Mouse (Mus musculus): ENCODE results near the gene Igflr1. TPM values are rescaled to one million over a fixed set of nuclear protein-coding genes. Genes with fewer than 3 reads are reported as not detected.

Gene Igflr1
- polyA plus RNA-seq, 1 experiment, result 0.56 TPM

DNA sequence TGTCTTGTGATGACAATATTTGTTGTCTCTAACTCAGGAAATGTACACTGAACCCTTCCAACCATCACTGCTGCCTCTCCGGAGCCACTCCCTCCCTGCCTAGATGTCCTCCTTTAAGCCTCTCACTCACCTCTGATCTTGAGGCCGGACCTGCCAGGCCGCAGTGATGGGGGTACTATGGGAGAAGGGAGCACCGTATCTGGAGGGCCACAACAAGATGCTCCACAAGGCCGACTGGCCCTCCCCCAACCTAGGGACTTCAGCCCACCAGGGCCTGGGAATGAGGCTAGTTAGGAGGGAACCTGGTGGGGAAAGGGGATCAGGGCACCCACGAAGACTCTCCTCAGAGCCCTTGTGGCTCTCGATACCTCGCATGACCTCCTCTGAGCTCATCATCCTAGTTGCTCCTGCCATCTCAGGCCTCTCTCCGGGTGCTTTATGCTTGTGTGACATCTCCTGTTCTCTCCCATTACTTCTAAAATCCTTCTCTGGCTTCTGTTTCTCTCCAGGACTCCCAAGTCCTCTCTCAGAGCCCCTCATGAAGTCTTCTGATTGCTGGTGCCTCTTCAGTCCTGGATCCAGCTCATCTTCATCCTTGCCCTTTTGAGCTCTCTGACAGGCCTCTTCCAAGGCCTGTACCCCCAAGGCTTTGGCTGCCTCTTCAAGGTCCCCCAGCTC lies 25.8 kb downstream of the Igflr1 start:
- peaks cover 3% of the 10 kb centered on the region for H3K36me3 ChIP-seq (ENCODE audit: control insufficient read depth, insufficient read depth)
- H3K4me3 ChIP-seq (ENCODE audit: insufficient read depth, poor library complexity, severe bottlenecking), result no peak overlapping the region
- peaks cover 11% of the 10 kb centered on the region for H3K27me3 ChIP-seq (ENCODE audit: control insufficient read depth, insufficient read depth, insufficient read length)
- no peak overlapping the region for H3ac ChIP-seq (ENCODE audit: control insufficient read depth, insufficient read length, low read depth)
- peaks cover 19% of the 10 kb centered on the region for H3K79me3 ChIP-seq (ENCODE audit: low read depth)
- TF ChIP-seq MYOG (IDR thresholded peaks at IDR 0.05; ENCODE audit: control insufficient read depth, extremely low read depth, insufficient read length) (no peak), CTCF (IDR thresholded peaks at IDR 0.05; ENCODE audit: control insufficient read depth, insufficient read depth, insufficient read length) (no peak), CEBPB (IDR thresholded peaks at IDR 0.05; ENCODE audit: low read depth) (no peak), MAX (IDR thresholded peaks at IDR 0.05) (no peak), FOSL1 (IDR thresholded peaks at IDR 0.05; ENCODE audit: insufficient read depth, low read length, poor library complexity, severe bottlenecking) (no peak), USF1 (IDR thresholded peaks at IDR 0.05; ENCODE audit: low read depth) (no peak), MYOD1 (IDR thresholded peaks at IDR 0.05; ENCODE audit: control insufficient read depth, insufficient read length, low read depth) (no peak)
- peaks cover 24% of the 10 kb centered on the region for H3K79me2 ChIP-seq (ENCODE audit: control insufficient read depth, insufficient read depth)

DNA sequence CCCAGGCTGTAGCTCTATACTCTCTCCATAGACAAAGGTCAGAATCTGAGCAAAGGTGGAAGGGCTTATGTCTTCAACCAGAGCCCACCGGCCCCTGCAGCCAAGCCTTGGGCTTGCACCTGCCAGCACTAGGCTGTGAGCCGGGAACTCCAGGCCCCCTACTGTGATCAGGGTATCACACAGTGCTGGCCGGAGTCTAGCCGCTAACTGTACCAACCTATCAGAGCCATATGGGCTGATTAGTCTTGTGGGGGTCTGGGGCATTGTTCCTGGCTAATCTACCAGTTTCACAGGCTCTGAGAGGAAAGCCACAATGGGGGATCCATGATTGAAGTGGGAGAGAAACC lies 26.4 kb downstream of the Igflr1 start:
- Histone ChIP-seq H3K4me3 (ENCODE audit: insufficient read depth, poor library complexity, severe bottlenecking) (no peak overlapping the region), H3ac (ENCODE audit: control insufficient read depth, insufficient read length, low read depth) (no peak overlapping the region), H3K27me3 (ENCODE audit: control insufficient read depth, insufficient read depth, insufficient read length) (peaks cover 11% of the 10 kb centered on the region), H3K79me2 (ENCODE audit: control insufficient read depth, insufficient read depth) (peaks cover 19% of the 10 kb centered on the region), H3K36me3 (ENCODE audit: control insufficient read depth, insufficient read depth) (no peaks in the 10 kb centered on the region), H3K79me3 (ENCODE audit: low read depth) (peaks cover 16% of the 10 kb centered on the region)
- no peak for TF ChIP-seq MAX (IDR thresholded peaks at IDR 0.05)
- no peak for TF ChIP-seq FOSL1 (IDR thresholded peaks at IDR 0.05; ENCODE audit: insufficient read depth, low read length, poor library complexity, severe bottlenecking)
- TF ChIP-seq CTCF (IDR thresholded peaks at IDR 0.05; ENCODE audit: control insufficient read depth, insufficient read depth, insufficient read length), result no peak
- TF ChIP-seq CEBPB (IDR thresholded peaks at IDR 0.05; ENCODE audit: low read depth), result no peak
- TF ChIP-seq MYOG (IDR thresholded peaks at IDR 0.05; ENCODE audit: control insufficient read depth, extremely low read depth, insufficient read length), result no peak
- TF ChIP-seq MYOD1 (IDR thresholded peaks at IDR 0.05; ENCODE audit: control insufficient read depth, insufficient read length, low read depth), result no peak
- no peak for TF ChIP-seq USF1 (IDR thresholded peaks at IDR 0.05; ENCODE audit: low read depth)

- no peak for TF ChIP-seq CEBPB (IDR thresholded peaks at IDR 0.05; ENCODE audit: low read depth)
- no peak for TF ChIP-seq MAX (IDR thresholded peaks at IDR 0.05)
- TF ChIP-seq CTCF (IDR thresholded peaks at IDR 0.05; ENCODE audit: control insufficient read depth, insufficient read depth, insufficient read length), result no peak
- TF ChIP-seq FOSL1 (IDR thresholded peaks at IDR 0.05; ENCODE audit: insufficient read depth, low read length, poor library complexity, severe bottlenecking), result no peak
- no peak for TF ChIP-seq MYOD1 (IDR thresholded peaks at IDR 0.05; ENCODE audit: control insufficient read depth, insufficient read length, low read depth)
- no peak for TF ChIP-seq MYOG (IDR thresholded peaks at IDR 0.05; ENCODE audit: control insufficient read depth, extremely low read depth, insufficient read length)
- no peak for TF ChIP-seq USF1 (IDR thresholded peaks at IDR 0.05; ENCODE audit: low read depth)
- Histone ChIP-seq H3K36me3 (ENCODE audit: control insufficient read depth, insufficient read depth) (no peaks in the 10 kb centered on the region), H3K79me3 (ENCODE audit: low read depth) (peaks cover 3% of the 10 kb centered on the region), H3K4me3 (ENCODE audit: insufficient read depth, poor library complexity, severe bottlenecking) (no peak overlapping the region), H3ac (ENCODE audit: control insufficient read depth, insufficient read length, low read depth) (no peak overlapping the region), H3K27me3 (ENCODE audit: control insufficient read depth, insufficient read depth, insufficient read length) (peaks cover 24% of the 10 kb centered on the region), H3K79me2 (ENCODE audit: control insufficient read depth, insufficient read depth) (peaks cover 6% of the 10 kb centered on the region)
Observed at GRCm38 (mm10) chr7:30592772-30593423, 27.7 kb downstream of the Igflr1 start.

DNA sequence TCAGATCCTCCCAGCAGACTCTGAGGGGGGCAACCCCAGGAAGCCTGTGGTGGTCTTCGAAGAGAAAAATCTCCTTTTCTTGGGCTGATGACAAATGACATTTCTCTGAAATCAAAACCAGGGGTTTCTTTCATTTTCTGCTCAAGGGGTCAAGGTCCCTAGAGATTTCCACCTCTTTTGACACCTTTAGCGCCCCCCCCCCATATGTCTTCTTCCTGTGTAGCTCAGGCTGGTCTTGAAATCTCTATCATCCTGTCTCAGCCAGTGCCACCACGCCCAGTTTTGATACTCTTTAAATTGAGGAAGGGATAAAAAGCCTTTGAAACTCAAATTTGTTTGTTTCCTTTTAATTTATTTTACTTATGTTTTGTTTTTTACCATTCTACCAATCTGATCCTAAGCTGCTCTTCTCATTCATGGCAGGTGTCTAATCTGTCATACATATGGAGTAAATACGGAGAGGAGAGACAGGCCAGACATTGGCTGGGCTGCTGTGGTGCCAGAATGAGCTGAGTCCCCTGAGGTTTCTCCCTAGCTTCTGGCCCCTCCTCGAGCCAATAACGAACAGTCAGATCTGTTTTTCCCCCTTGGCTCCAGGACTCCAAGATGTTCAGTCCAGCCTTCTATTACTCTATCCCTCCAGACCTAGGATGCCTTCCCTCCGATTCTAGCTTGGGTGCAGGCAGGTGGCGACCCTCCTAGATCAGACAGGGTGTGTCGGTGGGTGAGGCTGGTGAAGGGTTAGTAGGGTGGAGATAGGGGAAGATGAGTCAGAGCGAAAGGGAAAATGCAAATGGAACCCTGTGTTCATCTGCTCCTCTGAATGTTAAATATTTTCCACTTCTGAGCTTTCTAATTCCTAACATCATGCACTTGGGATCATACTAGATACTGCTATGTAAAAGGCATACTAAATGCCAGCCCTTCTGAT lies 28.6 kb downstream of the Igflr1 start:
- Histone ChIP-seq H3K4me3 (ENCODE audit: insufficient read depth, poor library complexity, severe bottlenecking) (no peak overlapping the region), H3ac (ENCODE audit: control insufficient read depth, insufficient read length, low read depth) (no peak overlapping the region), H3K27me3 (ENCODE audit: control insufficient read depth, insufficient read depth, insufficient read length) (peaks cover 33% of the 10 kb centered on the region), H3K36me3 (ENCODE audit: control insufficient read depth, insufficient read depth) (no peaks in the 10 kb centered on the region), H3K79me2 (ENCODE audit: control insufficient read depth, insufficient read depth) (no peaks in the 10 kb centered on the region), H3K79me3 (ENCODE audit: low read depth) (no peaks in the 10 kb centered on the region)
- TF ChIP-seq USF1 (IDR thresholded peaks at IDR 0.05; ENCODE audit: low read depth) (no peak), MAX (IDR thresholded peaks at IDR 0.05) (no peak)

DNA sequence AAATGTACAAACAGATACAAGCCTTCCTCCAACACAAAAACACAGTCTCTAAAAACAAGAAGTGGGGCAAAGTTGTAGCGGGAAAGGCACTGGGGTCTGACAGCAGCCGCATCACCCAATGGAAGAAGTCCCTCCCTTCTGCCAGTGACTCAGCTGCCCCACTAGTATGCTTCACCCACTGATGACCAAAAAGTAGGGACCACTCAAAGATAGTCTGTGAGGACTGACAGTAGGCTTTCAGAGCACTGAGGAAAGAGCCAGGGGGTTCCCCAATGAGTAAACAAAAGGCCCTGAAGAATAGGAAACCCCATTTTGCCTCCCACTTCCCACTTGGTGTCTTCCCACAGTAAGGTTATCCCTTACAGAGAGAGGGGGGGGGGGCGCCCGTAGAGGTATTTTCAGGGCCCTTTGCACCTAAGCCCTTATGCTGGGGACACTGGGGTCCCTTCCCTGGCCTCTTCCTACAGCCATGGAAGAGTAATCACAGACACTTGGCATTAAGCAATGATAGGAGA lies 29.3 kb downstream of the Igflr1 start:
- Histone ChIP-seq H3K27me3 (ENCODE audit: control insufficient read depth, insufficient read depth, insufficient read length) (peaks cover 37% of the 10 kb centered on the region), H3K79me2 (ENCODE audit: control insufficient read depth, insufficient read depth) (no peaks in the 10 kb centered on the region), H3K36me3 (ENCODE audit: control insufficient read depth, insufficient read depth) (no peaks in the 10 kb centered on the region), H3ac (ENCODE audit: control insufficient read depth, insufficient read length, low read depth) (no peak overlapping the region), H3K79me3 (ENCODE audit: low read depth) (no peaks in the 10 kb centered on the region), H3K4me3 (ENCODE audit: insufficient read depth, poor library complexity, severe bottlenecking) (no peak overlapping the region)
- TF ChIP-seq MAX (IDR thresholded peaks at IDR 0.05) (no peak), FOSL1 (IDR thresholded peaks at IDR 0.05; ENCODE audit: insufficient read depth, low read length, poor library complexity, severe bottlenecking) (no peak), MYOD1 (IDR thresholded peaks at IDR 0.05; ENCODE audit: control insufficient read depth, insufficient read length, low read depth) (no peak), CEBPB (IDR thresholded peaks at IDR 0.05; ENCODE audit: low read depth) (no peak), USF1 (IDR thresholded peaks at IDR 0.05; ENCODE audit: low read depth) (no peak), MYOG (IDR thresholded peaks at IDR 0.05; ENCODE audit: control insufficient read depth, extremely low read depth, insufficient read length) (no peak), CTCF (IDR thresholded peaks at IDR 0.05; ENCODE audit: control insufficient read depth, insufficient read depth, insufficient read length) (no peak)

Data from C2C12 (cell line).